Comparison of ENCODE assay signal across 10 mouse cellular contexts in genomic region chr9:14608521-14608920, GRCm38 (mm10). TPM values are rescaled to one million over a fixed set of nuclear protein-coding genes. Genes with fewer than 3 reads are reported as not detected.
DNase-seq lines count a peak whose midpoint lies in the region; ATAC-seq lines count a peak whose summit lies in the region.
"Had no signal": no experiment of that assay in that cellular context is flagged by ENCODE, and none has a peak within 500 bp of the region (broad histone marks: within the 10 kb centered on the region; RNA-seq: fewer than 3 reads in every experiment).

No protein-coding gene starts in this region.

- intact Hi-C loops in heart, postnatal 25 days (cut with DNase I) = loop anchor here (5.0 kb wide), 1 partner anchor 34 kb away; no protein-coding TSS in a partner anchor

- peak; percentile 53; the same call in 1 of the 2 replicates for ATAC-seq in hindbrain, embryonic 14.5 days (ENCODE audit: low FRiP score)
- no peak for ATAC-seq in hindbrain, embryonic 12.5 days (ENCODE audit: low FRiP score)
- ATAC-seq in liver, embryonic 16.5 days (ENCODE audit: low read depth) = peak; percentile 58; the same call in 1 of the 2 replicates

- 59% methylated on average over 5 of the region's 5 CpGs for WGBS in hindbrain, embryonic 14.5 days
- WGBS in hindbrain, embryonic 12.5 days = 48% methylated on average over 5 of the region's 5 CpGs
- 47% methylated on average over 5 of the region's 5 CpGs for WGBS in liver, embryonic 16.5 days (ENCODE audit: insufficient replicate concordance)

- no peaks in the 10 kb centered on the region for H3K9me3 ChIP-seq in hindbrain, embryonic 14.5 days (ENCODE audit: control insufficient read depth, low read length)
- H3K9me3 ChIP-seq in hindbrain, embryonic 12.5 days (replicated peaks) = no peaks in the 10 kb centered on the region
- H3K9me3 ChIP-seq in liver, embryonic 16.5 days (replicated peaks; ENCODE audit: control insufficient read depth, low read length) = no peaks in the 10 kb centered on the region
- H3K9me3 ChIP-seq: midbrain, embryonic 12.5 days had no signal

- DNase-seq in hindbrain, embryonic 14.5 days (ENCODE audit: low spot score) = no peak
- DNase-seq in heart, postnatal 25 days (ENCODE audit: low spot score) = peak; percentile 40
- no peak for DNase-seq in urinary bladder, postnatal 14 days (ENCODE audit: low spot score)
- no peak for DNase-seq in spleen, postnatal 4 days (ENCODE audit: low spot score in 2 of 2)
- DNase-seq in layer of hippocampus, adult 8-10 months (ENCODE audit: low spot score in 2 of 2) = no peak
- DNase-seq: cerebellum, adult 11 months had no signal

- H3K36me3 ChIP-seq in hindbrain, embryonic 14.5 days (replicated peaks; ENCODE audit: control insufficient read depth, insufficient read depth) = no peaks in the 10 kb centered on the region
- H3K36me3 ChIP-seq in hindbrain, embryonic 12.5 days = peaks cover 5% of the 10 kb centered on the region; the same call in 1 of the 2 replicates
- H3K36me3 ChIP-seq in liver, embryonic 16.5 days (ENCODE audit: control insufficient read depth, insufficient read depth) = no peaks in the 10 kb centered on the region

- no peaks in the 10 kb centered on the region for H3K27me3 ChIP-seq in hindbrain, embryonic 14.5 days (ENCODE audit: control insufficient read depth, insufficient read depth, low read length)
- no peaks in the 10 kb centered on the region for H3K27me3 ChIP-seq in hindbrain, embryonic 12.5 days
- peaks cover under 1% of the 10 kb centered on the region for H3K27me3 ChIP-seq in liver, embryonic 16.5 days (ENCODE audit: control insufficient read depth, insufficient read depth, low read depth, low read length)
- H3K27me3 ChIP-seq: midbrain, embryonic 12.5 days had no signal

- peaks cover 23% of the 10 kb centered on the region for H3K4me1 ChIP-seq in hindbrain, embryonic 14.5 days (replicated peaks; ENCODE audit: control insufficient read depth, insufficient read depth, low read length)
- H3K4me1 ChIP-seq in hindbrain, embryonic 12.5 days = peaks cover 51% of the 10 kb centered on the region
- peaks cover 46% of the 10 kb centered on the region for H3K4me1 ChIP-seq in brown adipose tissue, adult 24 weeks (ENCODE audit: control insufficient read depth, insufficient read depth, insufficient read length, low read length)
- no peaks in the 10 kb centered on the region for H3K4me1 ChIP-seq in liver, embryonic 16.5 days (ENCODE audit: control insufficient read depth, low read depth, low read length)

- H3K27ac ChIP-seq in hindbrain, embryonic 14.5 days = no peak overlapping the region
- no peak overlapping the region for H3K27ac ChIP-seq in hindbrain, embryonic 12.5 days
- H3K27ac ChIP-seq in brown adipose tissue, adult 24 weeks (replicated peaks; ENCODE audit: low read depth, low read length) = peak overlapping the region; percentile 79
- H3K27ac ChIP-seq in liver, embryonic 16.5 days (ENCODE audit: low read length) = no peak overlapping the region
- H3K27ac ChIP-seq: midbrain, embryonic 12.5 days had no signal

- no peak overlapping the region for H3K4me2 ChIP-seq in hindbrain, embryonic 14.5 days (replicated peaks)
- no peak overlapping the region for H3K4me2 ChIP-seq in hindbrain, embryonic 12.5 days (replicated peaks)
- H3K4me2 ChIP-seq in liver, embryonic 16.5 days (ENCODE audit: low read depth, low read length) = no peak overlapping the region
- H3K4me2 ChIP-seq: midbrain, embryonic 12.5 days had no signal

- no peak overlapping the region for H3K4me3 ChIP-seq in hindbrain, embryonic 14.5 days (replicated peaks; ENCODE audit: low read length)
- H3K4me3 ChIP-seq in hindbrain, embryonic 12.5 days = no peak overlapping the region
- no peak overlapping the region for H3K4me3 ChIP-seq in brown adipose tissue, adult 24 weeks (ENCODE audit: insufficient read depth, low read depth, low read length)
- no peak overlapping the region for H3K4me3 ChIP-seq in liver, embryonic 16.5 days (ENCODE audit: low read depth, low read length)
- H3K4me3 ChIP-seq: midbrain, embryonic 12.5 days had no signal

- no peak overlapping the region for H3K9ac ChIP-seq in hindbrain, embryonic 14.5 days
- no peak overlapping the region for H3K9ac ChIP-seq in hindbrain, embryonic 12.5 days
- H3K9ac ChIP-seq in liver, embryonic 16.5 days (ENCODE audit: low read depth, low read length) = no peak overlapping the region
- H3K9ac ChIP-seq: midbrain, embryonic 12.5 days had no signal

RNA-seq across cellular contexts. Expression of gene Amotl1, which starts 36.3 kb away (rescaled TPM):
- 10.1 and 10.3 TPM in 2 replicates for polyA plus RNA-seq in hindbrain, embryonic 14.5 days (2014; fragmentation: Nextera tagmentation; extraction: Ambion mirVana)
- 18.2 and 18.4 TPM in 2 replicates for polyA plus RNA-seq in hindbrain, embryonic 12.5 days (2016; fragmentation: Nextera tagmentation; extraction: Ambion mirVana)
- polyA plus RNA-seq in brown adipose tissue, adult 24 weeks (2012; ENCODE audit: insufficient read depth, insufficient read length, missing spikeins) = 35.8 and 41.1 TPM in 2 replicates
- total RNA-seq in heart, postnatal 25 days (2021) = 10 to 100 TPM; 57.9 to 59.9 TPM
- 1.7 and 2.4 TPM in 2 replicates for polyA plus RNA-seq in liver, embryonic 16.5 days (2015; fragmentation: Nextera tagmentation; extraction: Ambion mirVana)
- total RNA-seq in layer of hippocampus, adult 8-10 months (2022) = 10 to 100 TPM; 15.0 to 18.9 (median 17.4) TPM
